Mouse (Mus musculus) Patski (cell line): ENCODE results near the gene Tap1. TPM values are rescaled to one million over a fixed set of nuclear protein-coding genes. Genes with fewer than 3 reads are reported as not detected.
"Not testable (repeated sequence)": the region's sequence is repeated elsewhere in the genome, so short reads cannot be mapped to it uniquely, and the experiment has no call there.

Source experiments
- ATAC-seq: fragments of 100-300 bp; one replicate; pipeline ENCODE4 v1.8.0; 2021
- CTCF ChIA-PET: fragments of 350-600 bp; sonication (Branson Sonifier 250); formaldehyde crosslinking; loops from one replicate; lab custom pipeline; 2022; ENCODE audit warnings: inconsistent platforms; lab: Charles Lee
- POLR2A ChIA-PET: fragments of 350-600 bp; sonication (Branson Sonifier 250); formaldehyde crosslinking; loops from one replicate; lab custom pipeline; 2022; ENCODE audit warnings: antibody characterized with exemption, inconsistent platforms; lab: Charles Lee
- DNase-seq: peaks from one replicate; pipeline ENCODE4 v3.0.0-alpha.2; 2011; ENCODE audit warnings: low read depth, low spot score
- H3K27me3 ChIP-seq: fragments of 371-371 bp; one replicate; pipeline ENCODE4 v1.5.1; 2021
- CTCF ChIP-seq: fragments of 100-300 bp; IDR thresholded peaks from one replicate; pipeline ENCODE4 v1.5.1; 2021
- in situ Hi-C: fragments of 300-500 bp; cut with MboI; formaldehyde crosslinking; loops from 3 replicates; pipeline ENCODE4 v1.11.1; 2018; ENCODE audit warnings: low pct_unique_long_range_greater_than_20kb, mixed read lengths
- polyA plus RNA-seq: library from polyadenylated mRNA; unstranded; gene quantifications from one replicate; pipeline ENCODE4 v1.2.3, GENCODE M21; 2021

Gene Tap1
- polyA plus RNA-seq: 7.0 TPM

DNA sequence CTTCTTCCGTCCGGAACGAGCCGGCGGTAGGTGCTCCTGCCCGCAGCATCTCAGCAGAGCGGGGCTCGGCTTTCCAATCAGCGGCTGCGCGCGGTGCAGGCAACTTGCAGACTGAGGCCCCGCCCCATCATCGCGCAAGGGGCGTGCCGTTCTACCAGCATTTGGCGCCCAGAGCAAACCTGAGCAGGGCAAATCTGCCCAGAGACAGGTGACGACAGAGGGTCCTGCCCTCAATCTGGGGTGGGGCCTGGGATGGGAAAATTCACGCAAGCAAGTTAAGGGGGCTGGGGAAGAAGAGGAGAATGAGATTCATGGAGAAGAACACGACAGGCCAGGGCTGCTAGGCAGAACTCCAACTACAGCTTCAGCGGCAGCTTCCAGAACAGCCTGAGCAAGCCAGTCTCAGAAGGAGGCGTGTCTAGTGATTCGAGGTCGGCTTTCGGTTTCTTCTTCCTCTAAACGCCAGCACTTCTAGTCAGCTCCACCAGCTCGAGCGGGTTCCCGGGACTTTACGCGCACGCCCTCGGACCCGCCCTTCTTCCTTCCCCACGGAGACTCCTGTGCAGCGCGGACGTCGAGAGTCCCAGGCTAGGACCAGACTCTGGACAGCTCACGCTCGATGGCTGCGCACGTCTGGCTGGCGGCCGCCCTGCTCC, at the start of gene Tap1, which contains the start of gene Psmb9:
TSS of gene Tap1 (plus strand) at position 293 of the 656 bp plus-strand sequence.
TSS of gene Psmb9 (minus strand) at position 504 of the 656 bp plus-strand sequence.
- CTCF ChIA-PET: interaction anchor here (1.0 kb wide), 1 partner anchor 17 kb away, joined by 3 read pairs; no protein-coding TSS in a partner anchor
- ATAC-seq (peak; percentile 87), DNase-seq (peak; percentile 82)
- H3K27me3 ChIP-seq: peaks cover 4% of the 10 kb centered on the region
- no peak for TF ChIP-seq CTCF
- in situ Hi-C loops: no loop called here
- POLR2A ChIA-PET: no interaction called here

DNA sequence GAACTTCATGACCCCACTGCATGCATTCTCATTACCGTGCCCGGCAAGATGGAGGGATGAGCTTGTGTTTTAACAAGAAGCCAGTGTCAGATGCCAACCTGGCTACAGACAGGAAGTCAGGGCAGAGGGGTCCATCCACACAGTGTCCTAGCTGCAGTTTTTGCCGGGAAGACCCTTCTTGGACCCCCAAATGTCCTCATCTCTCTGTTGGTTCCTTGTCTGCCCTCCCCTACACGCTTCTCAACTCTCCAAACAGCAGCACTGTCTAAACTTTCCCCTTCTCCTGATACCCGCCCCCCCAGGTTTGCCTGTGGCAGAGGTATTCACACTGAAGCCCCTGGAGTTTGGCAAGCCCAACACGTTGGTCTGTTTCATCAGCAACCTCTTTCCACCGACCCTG, 49.8 kb upstream of the Tap1 start:
- no peak for DNase-seq
- ATAC-seq: no peak
- CTCF ChIA-PET: interaction anchor here (7.3 kb wide), 1 partner anchor 32 kb away, joined by 115 read pairs; no protein-coding TSS in a partner anchor
- in situ Hi-C loops: no loop called here
- no peak for TF ChIP-seq CTCF
- POLR2A ChIA-PET: no interaction called here
- H3K27me3 ChIP-seq: no peaks in the 10 kb centered on the region

DNA sequence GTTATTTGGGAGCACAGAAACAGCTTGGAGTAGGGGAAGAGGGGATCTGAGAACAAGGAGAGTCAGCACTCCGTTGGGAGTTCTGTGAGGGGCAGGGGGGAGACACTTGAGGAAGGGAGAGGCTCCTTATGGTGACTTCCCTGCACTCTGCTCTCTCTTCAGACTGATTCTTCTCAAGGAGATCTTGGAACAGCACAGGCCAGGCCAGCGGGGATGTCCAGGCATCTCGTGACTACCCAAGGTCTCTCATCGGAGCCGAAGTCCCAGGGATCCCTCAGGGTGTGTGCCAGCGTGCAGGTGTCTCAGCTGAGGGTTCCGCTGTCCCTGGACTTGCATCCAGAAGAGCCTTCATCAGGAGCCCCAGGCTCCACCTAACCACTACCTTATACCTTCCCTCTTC, 48.7 kb upstream of the Tap1 start:
- DNase-seq: no peak

DNA sequence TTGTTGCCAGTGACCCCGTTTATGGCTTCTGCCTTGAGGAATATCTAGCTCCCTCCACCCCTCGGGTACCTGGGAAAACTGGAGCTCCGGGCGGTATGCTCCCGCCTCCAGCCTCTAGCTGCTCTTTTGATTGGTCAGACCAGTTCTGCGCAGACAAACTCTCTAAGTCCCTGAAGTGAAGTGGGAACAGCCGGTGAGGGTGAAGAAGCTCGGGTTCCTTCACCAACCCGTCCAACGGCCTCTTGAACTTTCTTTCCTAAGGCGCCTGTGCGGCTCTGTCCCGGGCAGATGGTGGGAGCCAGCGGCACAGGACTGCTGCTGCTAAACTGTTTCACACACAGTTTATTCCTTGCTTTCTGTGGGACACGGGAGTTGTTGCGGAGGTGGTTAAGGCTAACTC, 47.9 kb upstream of the Tap1 start:
- CTCF ChIA-PET: interaction anchor here (0.6 to 7.3 kb wide), 4 partner anchors 22 to 96 kb away, joined by 3 to 115 read pairs (median 5); no protein-coding TSS in a partner anchor
- no peaks in the 10 kb centered on the region for H3K27me3 ChIP-seq
- TF ChIP-seq CTCF: no peak
- no peak for ATAC-seq
- in situ Hi-C loops: no loop called here
- no peak for DNase-seq
- POLR2A ChIA-PET: no interaction called here

More for the DNA sequence above, 48.7 kb upstream of the Tap1 start:
- TF ChIP-seq CTCF: no peak
- H3K27me3 ChIP-seq: no peaks in the 10 kb centered on the region
- in situ Hi-C loops: no loop called here
- ChIA-PET POLR2A (no interaction called here), CTCF (interaction anchor here (1.4 to 7.3 kb wide), 2 partner anchors 31 to 37 kb away, joined by 7 to 115 read pairs; no protein-coding TSS in a partner anchor)
- ATAC-seq: no peak

DNA sequence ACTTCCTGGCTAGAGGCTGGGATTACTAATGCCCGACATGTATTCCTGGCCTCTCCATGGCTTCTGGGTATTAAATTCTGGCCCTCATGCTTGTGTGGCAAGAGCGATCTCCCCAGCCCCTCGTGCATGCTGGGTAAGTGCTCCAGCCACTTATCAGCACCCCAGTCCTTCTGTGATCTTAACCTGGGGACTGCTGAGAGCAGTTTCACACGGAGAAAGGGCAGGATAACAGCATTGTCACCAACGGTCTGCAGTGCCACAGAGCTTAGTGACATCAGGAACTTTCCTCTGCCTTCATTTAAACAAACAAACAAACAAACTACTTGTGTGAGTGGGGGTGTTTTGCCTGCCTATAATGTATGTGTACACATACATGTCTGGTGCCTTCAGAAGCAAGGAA, 47.1 kb upstream of the Tap1 start:
- ChIA-PET POLR2A (no interaction called here), CTCF (no interaction called here)
- DNase-seq (no peak), ATAC-seq (no peak)
- no peak for TF ChIP-seq CTCF
- no peaks in the 10 kb centered on the region for H3K27me3 ChIP-seq
- in situ Hi-C loops: no loop called here

DNA sequence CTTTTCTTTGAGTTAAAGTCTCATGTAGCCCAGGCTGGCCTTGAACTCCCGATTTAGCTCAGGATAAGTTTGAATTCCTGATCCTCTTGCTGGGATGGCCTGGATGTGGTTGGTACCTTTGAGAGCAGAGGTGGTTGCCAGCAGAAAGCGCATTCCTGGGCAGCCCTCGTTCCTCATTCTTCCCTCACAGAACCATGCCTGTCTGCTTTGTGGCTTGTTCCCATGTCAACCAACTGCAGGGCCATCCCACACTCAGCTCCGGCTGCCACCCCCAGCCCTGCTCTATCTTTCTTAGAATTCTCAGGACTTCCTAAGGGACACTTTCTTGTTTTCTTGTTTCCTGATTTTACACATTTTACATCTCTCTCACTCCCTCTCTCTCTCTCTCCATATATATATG, 45.9 kb upstream of the Tap1 start:
- TF ChIP-seq CTCF: no peak
- ChIA-PET CTCF (interaction anchor here (1.2 kb wide), 2 partner anchors 8 to 29 kb away, joined by 3 to 4 read pairs; no protein-coding TSS in a partner anchor), POLR2A (no interaction called here)
- in situ Hi-C loops: no loop called here
- DNase-seq (no peak), ATAC-seq (peak; percentile 8)
- H3K27me3 ChIP-seq: no peaks in the 10 kb centered on the region

DNA sequence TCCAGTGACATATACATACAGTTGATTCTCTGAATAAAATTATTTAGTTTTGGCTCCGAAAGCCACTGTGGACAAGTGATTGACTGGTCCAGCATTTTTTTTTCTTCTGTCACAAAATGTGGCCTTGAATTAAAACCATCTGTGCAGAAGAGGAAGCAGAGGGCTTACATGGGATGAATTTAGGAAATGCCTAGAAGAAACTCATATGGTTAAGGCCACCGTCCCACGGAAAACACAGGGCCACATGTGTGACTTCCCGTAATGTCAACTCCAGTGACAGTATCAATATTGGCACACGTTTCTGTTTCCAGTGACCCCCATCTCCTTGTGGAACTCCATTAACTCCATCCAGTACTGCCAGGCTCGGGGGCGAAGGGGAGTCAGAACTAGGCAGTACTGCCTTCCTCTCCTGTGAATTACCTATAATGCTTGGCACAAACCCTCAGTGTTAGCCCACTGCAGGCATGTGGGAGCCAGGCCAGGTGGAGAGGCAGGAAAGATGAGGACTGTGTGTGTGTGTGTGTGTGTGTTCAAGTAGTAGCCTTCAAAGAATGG, 44.8 kb upstream of the Tap1 start:
- ChIA-PET POLR2A (no interaction called here), CTCF (no interaction called here)
- DNase-seq (no peak), ATAC-seq (no peak)
- H3K27me3 ChIP-seq: no peaks in the 10 kb centered on the region
- in situ Hi-C loops: no loop called here
- TF ChIP-seq CTCF: no peak

DNA sequence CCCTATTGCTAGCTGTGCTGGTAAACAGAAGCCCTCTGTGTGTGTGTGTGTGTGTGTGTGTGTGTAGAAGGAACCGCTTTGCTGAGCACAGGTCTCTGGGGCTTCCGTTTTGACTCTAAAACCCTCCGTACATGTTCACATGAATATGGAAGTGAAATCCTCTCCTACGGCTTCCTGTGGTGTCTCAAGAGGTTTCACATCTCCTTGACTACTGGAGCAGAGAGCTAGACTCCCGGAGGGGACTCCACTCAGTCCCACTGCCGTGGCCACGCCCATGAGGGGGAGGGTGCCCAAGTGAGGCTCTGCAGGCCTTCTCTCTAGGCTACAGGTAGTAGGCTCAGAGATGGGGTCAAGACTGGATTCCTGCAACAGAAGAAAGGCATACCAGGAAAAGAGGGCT, 44.3 kb upstream of the Tap1 start, which contains the start of gene H2-DMb2:
TSS of gene H2-DMb2 (plus strand) at position 275 of the 400 bp plus-strand sequence.
- in situ Hi-C loops: no loop called here
- ATAC-seq: no peak
- no peak for TF ChIP-seq CTCF
- H3K27me3 ChIP-seq: peaks cover 3% of the 10 kb centered on the region
- POLR2A ChIA-PET: no interaction called here
- CTCF ChIA-PET: no interaction called here
- no peak for DNase-seq

DNA sequence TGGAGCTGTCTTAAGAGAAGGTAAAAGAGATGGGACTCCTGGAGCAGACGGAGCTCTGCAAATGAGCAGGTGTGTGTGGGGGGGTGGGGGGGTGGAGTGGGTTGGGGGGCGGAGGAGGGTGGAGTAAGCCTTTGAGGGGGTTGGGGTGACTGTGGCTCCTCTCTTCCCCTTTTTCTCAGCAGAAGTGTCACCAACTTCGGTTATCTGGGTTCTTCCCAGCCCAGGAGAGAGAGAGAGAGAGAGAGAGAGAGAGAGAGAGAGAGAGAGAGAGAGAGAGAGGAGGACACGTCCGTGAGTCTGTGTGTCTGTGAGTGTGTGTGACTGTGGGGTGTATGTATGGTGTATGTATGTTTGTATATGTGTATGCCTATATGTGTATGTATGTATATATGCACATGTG, 43.9 kb upstream of the Tap1 start:
- no peak for TF ChIP-seq CTCF

DNA sequence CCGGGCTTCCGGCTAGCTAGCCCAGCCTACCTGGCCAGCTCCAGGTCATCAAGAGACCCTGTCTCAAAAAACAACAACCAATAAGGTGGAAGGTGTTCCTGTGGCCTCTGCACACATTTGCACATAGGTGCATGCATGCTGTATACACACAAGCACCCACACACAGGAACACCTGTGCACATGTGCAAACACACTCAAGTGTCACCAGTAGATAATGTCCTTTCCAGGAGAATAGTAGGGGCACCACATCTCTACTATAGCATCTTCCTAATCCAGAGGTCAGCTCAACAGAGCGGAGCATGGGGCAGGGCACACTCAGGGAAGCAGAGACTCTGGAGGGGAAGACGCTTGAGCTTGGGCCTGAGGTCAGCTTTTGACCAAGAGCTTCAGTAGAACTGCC, 43.1 kb upstream of the Tap1 start:
- CTCF ChIA-PET, in situ Hi-C loops, H3K27me3 ChIP-seq, ATAC-seq, POLR2A ChIA-PET, DNase-seq: not testable (repeated sequence)

More for the DNA sequence above, 43.9 kb upstream of the Tap1 start:
- POLR2A ChIA-PET: no interaction called here
- ATAC-seq (no peak), DNase-seq (no peak)
- H3K27me3 ChIP-seq: peaks cover 3% of the 10 kb centered on the region
- in situ Hi-C loops: no loop called here
- CTCF ChIA-PET: no interaction called here

DNA sequence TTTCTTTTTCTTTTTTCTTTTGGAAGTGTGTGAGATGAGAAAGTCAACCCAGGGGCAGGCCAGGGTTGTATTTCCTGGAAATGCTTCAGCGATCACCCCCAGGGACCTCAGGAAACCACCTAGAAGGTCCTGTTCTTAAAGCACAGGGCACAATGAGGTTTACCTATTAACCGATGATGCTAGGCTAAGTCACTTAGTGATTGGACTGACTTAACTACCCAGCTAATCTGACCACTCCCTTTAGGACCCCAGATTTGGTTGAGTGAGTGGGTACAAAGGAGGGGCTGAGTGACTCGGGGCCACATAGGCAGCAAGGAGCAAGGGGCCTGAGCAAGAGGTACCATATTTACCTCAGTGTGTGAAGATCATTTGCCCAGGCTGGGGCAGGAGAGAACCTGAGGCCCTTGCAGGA, 42.4 kb upstream of the Tap1 start:
- TF ChIP-seq CTCF: no peak
- DNase-seq: no peak
- in situ Hi-C loops: no loop called here
- peaks cover 3% of the 10 kb centered on the region for H3K27me3 ChIP-seq
- ChIA-PET CTCF (no interaction called here), POLR2A (no interaction called here)
- ATAC-seq: no peak
